ENCODE assay signal across 28 mouse cellular contexts in genomic region chr1:91866001-91866400, GRCm38 (mm10).
"Had no signal": no experiment of that assay in that cellular context is flagged by ENCODE, and none has a peak within 500 bp of the region (broad histone marks: within the 10 kb centered on the region; RNA-seq: fewer than 3 reads in every experiment).

No protein-coding gene starts in this region.

- H3K27ac ChIP-seq: gastrocnemius, adult 2 months; heart, adult 2 months; heart, embryonic 13.5 days; heart, embryonic 15.5 days; hindbrain, embryonic 10.5 days; hindbrain, embryonic 12.5 days; hindbrain, embryonic 14.5 days; layer of hippocampus, adult 2 months; limb, embryonic 13.5 days; limb, embryonic 15.5 days; liver, embryonic 12.5 days; liver, embryonic 14.5 days had no signal

- H3K36me3 ChIP-seq: heart, embryonic 13.5 days; heart, embryonic 15.5 days; hindbrain, embryonic 10.5 days; hindbrain, embryonic 12.5 days; limb, embryonic 13.5 days; limb, embryonic 15.5 days; liver, embryonic 12.5 days had no signal

- H3K4me2 ChIP-seq: heart, embryonic 11.5 days; heart, embryonic 13.5 days; heart, embryonic 15.5 days; hindbrain, embryonic 12.5 days; hindbrain, embryonic 14.5 days; limb, embryonic 13.5 days; limb, embryonic 15.5 days; liver, embryonic 12.5 days had no signal

- ATAC-seq: hindbrain, embryonic 16.5 days; inflammation-experienced regulatory T-cells, adult 6 months; intestine, postnatal 0 days; liver, embryonic 12.5 days had no signal

- H3K4me3 ChIP-seq: gastrocnemius, adult 2 months; heart, adult 2 months; heart, embryonic 13.5 days; heart, embryonic 15.5 days; hindbrain, embryonic 10.5 days; hindbrain, embryonic 12.5 days; layer of hippocampus, adult 2 months; limb, embryonic 13.5 days; limb, embryonic 15.5 days; liver, embryonic 12.5 days had no signal

- H3K9ac ChIP-seq: heart, embryonic 13.5 days; heart, embryonic 15.5 days; hindbrain, embryonic 12.5 days; hindbrain, embryonic 14.5 days; limb, embryonic 13.5 days; limb, embryonic 15.5 days; liver, embryonic 12.5 days; liver, embryonic 14.5 days had no signal

- H3K9me3 ChIP-seq: heart, embryonic 13.5 days; heart, embryonic 15.5 days; hindbrain, embryonic 10.5 days; hindbrain, embryonic 12.5 days; limb, embryonic 13.5 days; limb, embryonic 15.5 days; liver, embryonic 12.5 days had no signal

- H3K4me1 ChIP-seq: heart, embryonic 15.5 days; hindbrain, embryonic 12.5 days had no signal

- DNase-seq: gastrocnemius, adult 2 months; gastrocnemius, postnatal 10 days; gastrocnemius, postnatal 25 days; heart, adult 2 months; heart, postnatal 14 days; heart, postnatal 4 days; kidney, adult 18-20 months; kidney, adult 8-10 months; kidney, postnatal 10 days; kidney, postnatal 25 days; kidney, postnatal 4 days; layer of hippocampus, adult 9-11 months; layer of hippocampus, postnatal 36 days; left cerebral cortex, postnatal 4 days had no signal

- H3K27me3 ChIP-seq: heart, embryonic 15.5 days; hindbrain, embryonic 12.5 days; limb, embryonic 15.5 days; liver, embryonic 12.5 days had no signal
